ENCODE assay signal across 8 mouse cellular contexts in genomic region chr19:6276426-6277421, GRCm38 (mm10). TPM values are rescaled to one million over a fixed set of nuclear protein-coding genes. Genes with fewer than 3 reads are reported as not detected.
DNase-seq lines count a peak whose midpoint lies in the region; ATAC-seq lines count a peak whose summit lies in the region.

TSS of gene Ehd1 (plus strand) at chr19:6276725.

- peak within 1 kb of the TSS; percentile 78 for H3K4me2 ChIP-seq in hindbrain, embryonic 12.5 days (replicated peaks)

- H3K4me1 ChIP-seq in hindbrain, embryonic 12.5 days = peaks cover 39% of the 10 kb centered on the region

- H3K9ac ChIP-seq in hindbrain, embryonic 12.5 days = peak within 1 kb of the TSS; percentile 82

- H3K4me3 ChIP-seq in hindbrain, embryonic 12.5 days = peak within 1 kb of the TSS; percentile 88

- H3K27ac ChIP-seq in hindbrain, embryonic 12.5 days = peak within 1 kb of the TSS; percentile 80

- peak; percentile 99 for DNase-seq in Muller cell, postnatal 12 days (ENCODE audit: inconsistent ontology term)
- DNase-seq in cerebellum, adult 9-11 months = peak; percentile 99
- DNase-seq in frontal cortex, postnatal 10 days (ENCODE audit: low spot score in 2 of 2) = peak; percentile 96
- DNase-seq in layer of hippocampus, postnatal 14 days (ENCODE audit: low spot score in 2 of 2) = peak; percentile 96 to 97
- DNase-seq in lung, postnatal 14 days = peak; percentile 98
- peak; percentile 93 for DNase-seq in retina, adult 2 months (ENCODE audit: low read depth, low spot score)
- DNase-seq in thymus, postnatal 36 days = peak; percentile 91 to 94

- no peaks in the 10 kb centered on the region for H3K27me3 ChIP-seq in hindbrain, embryonic 12.5 days

- H3K36me3 ChIP-seq in hindbrain, embryonic 12.5 days = peaks cover 22% of the 10 kb centered on the region

- no peaks in the 10 kb centered on the region for H3K9me3 ChIP-seq in hindbrain, embryonic 12.5 days (replicated peaks)

- under 1% methylated on average over 88 of the region's 106 CpGs for WGBS in hindbrain, embryonic 12.5 days

- ATAC-seq in hindbrain, embryonic 12.5 days (ENCODE audit: low FRiP score) = peak; percentile 94

RNA-seq across cellular contexts. Expression of gene Ehd1, which starts in this region (rescaled TPM):
- polyA plus RNA-seq in hindbrain, embryonic 12.5 days (2016; fragmentation: Nextera tagmentation; extraction: Ambion mirVana) = 90.8 and 92.7 TPM in 2 replicates
- 10 to 100 TPM; 68.8 to 79.0 TPM for total RNA-seq in layer of hippocampus, postnatal 14 days (2021)

Comparison
In these comparisons a context has a peak if more than half of its experiments do, and no peak if none do; other contexts are left out.
1. Peak in every context shown above with its lines: DNase-seq, ATAC-seq, H3K4me3 ChIP-seq and H3K27ac ChIP-seq.